Mouse (Mus musculus) lung, embryonic 15.5 days (tissue): ENCODE measurements around the gene Arhgef6. TPM values are rescaled to one million over a fixed set of nuclear protein-coding genes. Genes with fewer than 3 reads are reported as not detected.

Source experiments
- ATAC-seq: fragments of 200-750 bp; cut with Nextera tagmentation; 2 replicates; pipeline ENCODE4 v1.8.0; 2017; ENCODE audit warnings: moderate number of reproducible peaks, borderline replicate concordance; ENCODE audit not compliant: low FRiP score, low TSS enrichment; ENCODE audit errors: extremely low read depth
- H3K27ac ChIP-seq: fragments of 300-500 bp; sonication (generic); 2 replicates; pipeline ENCODE4 v1.5.1; 2015; ENCODE audit warnings: moderate library complexity, mild to moderate bottlenecking, inconsistent platforms
- H3K27me3 ChIP-seq: fragments of 300-500 bp; sonication (generic); 2 replicates; pipeline ENCODE4 v1.6.1; 2015; ENCODE audit warnings: inconsistent platforms
- H3K36me3 ChIP-seq: fragments of 300-500 bp; sonication (generic); 2 replicates; pipeline ENCODE4 v1.6.1; 2015; ENCODE audit warnings: inconsistent platforms
- H3K4me1 ChIP-seq: fragments of 300-500 bp; sonication (generic); 2 replicates; pipeline ENCODE4 v1.6.1; 2015; ENCODE audit warnings: inconsistent platforms
- H3K4me2 ChIP-seq: fragments of 300-500 bp; sonication (generic); 2 replicates; pipeline ENCODE4 v1.6.1; 2015; ENCODE audit warnings: inconsistent platforms, mild to moderate bottlenecking, moderate library complexity
- H3K4me3 ChIP-seq: fragments of 300-500 bp; sonication (generic); 2 replicates; pipeline ENCODE4 v1.5.1; 2015; ENCODE audit warnings: mild to moderate bottlenecking, inconsistent platforms
- H3K9ac ChIP-seq: fragments of 300-500 bp; sonication (generic); 2 replicates; pipeline ENCODE4 v1.6.1; 2015; ENCODE audit warnings: inconsistent platforms
- H3K9me3 ChIP-seq: fragments of 300-500 bp; sonication (generic); 2 replicates; pipeline ENCODE4 v1.6.1; 2016; ENCODE audit warnings: inconsistent platforms
- WGBS: fragments of 180-500 bp; shearing (Covaris S2); methylation state at CpG from one replicate; pipeline ENCODE4 v1.1.7; 2015; 5-methylcytosine and 5-hydroxymethylcytosine counted together
- polyA plus RNA-seq: library from polyadenylated mRNA; unstranded; fragments of >200 nt; fragmentation: Nextera tagmentation; extraction: Ambion mirVana; gene quantifications from 2 replicates; pipeline ENCODE4 v1.2.1, GENCODE M21; 2015

Gene Arhgef6
- polyA plus RNA-seq, 1 experiment from 2014 or later, result 20.6 TPM

- 77% methylated on average over 3 of the region's 3 CpGs for WGBS
- Histone ChIP-seq H3K9ac (no peak overlapping the region), H3K4me3 (no peak overlapping the region), H3K27me3 (no peaks in the 10 kb centered on the region), H3K9me3 (no peaks in the 10 kb centered on the region), H3K36me3 (no peaks in the 10 kb centered on the region), H3K4me2 (no peak overlapping the region), H3K4me1 (no peaks in the 10 kb centered on the region), H3K27ac (no peak overlapping the region)
- no peak for ATAC-seq
Observed at GRCm38 (mm10) chrX:57221881-57222280, 116.6 kb downstream of the Arhgef6 start.

DNA sequence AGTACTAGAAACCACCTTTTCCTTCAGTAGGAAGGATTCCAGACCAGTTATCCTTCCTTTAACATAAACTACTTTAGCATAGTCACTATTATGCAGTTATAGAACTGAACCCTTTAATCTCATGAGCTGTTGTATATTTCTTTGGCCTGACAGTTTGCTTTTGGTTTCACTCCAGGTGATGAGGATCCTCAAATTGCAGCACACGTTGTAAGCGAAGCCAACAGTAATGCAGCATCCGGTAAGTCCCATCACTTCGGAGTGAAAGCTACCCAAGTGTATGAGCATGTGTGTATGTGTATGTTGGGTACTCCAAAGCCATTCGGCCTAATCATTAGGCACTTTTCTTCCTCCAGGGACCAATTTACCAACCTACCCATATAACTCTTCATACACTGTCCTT lies 119.0 kb downstream of the Arhgef6 start:
- Histone ChIP-seq H3K27ac (no peak overlapping the region), H3K9me3 (no peaks in the 10 kb centered on the region), H3K4me1 (no peaks in the 10 kb centered on the region), H3K36me3 (no peaks in the 10 kb centered on the region), H3K27me3 (no peaks in the 10 kb centered on the region), H3K4me2 (no peak overlapping the region), H3K9ac (no peak overlapping the region), H3K4me3 (no peak overlapping the region)
- ATAC-seq, result no peak
- 78% methylated on average over 5 of the region's 5 CpGs for WGBS

- no peaks in the 10 kb centered on the region for H3K27me3 ChIP-seq
- no peak overlapping the region for H3K4me3 ChIP-seq
- H3K4me1 ChIP-seq, result no peaks in the 10 kb centered on the region
- H3K9me3 ChIP-seq, result no peaks in the 10 kb centered on the region
- no peak overlapping the region for H3K9ac ChIP-seq
- no peak for ATAC-seq
- H3K36me3 ChIP-seq, result no peaks in the 10 kb centered on the region
- WGBS, result 38% methylated on average over 5 of the region's 5 CpGs
- H3K4me2 ChIP-seq, result no peak overlapping the region
- H3K27ac ChIP-seq, result no peak overlapping the region
Observed at GRCm38 (mm10) chrX:57216271-57216670, 122.3 kb downstream of the Arhgef6 start.

- no peak for ATAC-seq
- H3K27ac ChIP-seq, result no peak overlapping the region
- 89% methylated on average over 4 of the region's 4 CpGs for WGBS
- H3K4me1 ChIP-seq, result no peaks in the 10 kb centered on the region
- H3K36me3 ChIP-seq, result no peaks in the 10 kb centered on the region
- H3K9me3 ChIP-seq, result no peaks in the 10 kb centered on the region
- H3K27me3 ChIP-seq, result no peaks in the 10 kb centered on the region
- H3K4me3 ChIP-seq, result no peak overlapping the region
- no peak overlapping the region for H3K4me2 ChIP-seq
- no peak overlapping the region for H3K9ac ChIP-seq
Observed at GRCm38 (mm10) chrX:57215495-57215894, 123.0 kb downstream of the Arhgef6 start.

GRCm38 (mm10) chrX:57212862-57213261 lies 125.7 kb downstream of the Arhgef6 start:
- H3K9ac ChIP-seq, result no peak overlapping the region
- WGBS, result 83% methylated on average over 3 of the region's 3 CpGs
- H3K4me2 ChIP-seq, result no peak overlapping the region
- ATAC-seq, result no peak
- no peaks in the 10 kb centered on the region for H3K4me1 ChIP-seq
- H3K27me3 ChIP-seq, result no peaks in the 10 kb centered on the region
- no peak overlapping the region for H3K27ac ChIP-seq
- H3K9me3 ChIP-seq, result no peaks in the 10 kb centered on the region
- H3K4me3 ChIP-seq, result no peak overlapping the region
- H3K36me3 ChIP-seq, result no peaks in the 10 kb centered on the region

DNA sequence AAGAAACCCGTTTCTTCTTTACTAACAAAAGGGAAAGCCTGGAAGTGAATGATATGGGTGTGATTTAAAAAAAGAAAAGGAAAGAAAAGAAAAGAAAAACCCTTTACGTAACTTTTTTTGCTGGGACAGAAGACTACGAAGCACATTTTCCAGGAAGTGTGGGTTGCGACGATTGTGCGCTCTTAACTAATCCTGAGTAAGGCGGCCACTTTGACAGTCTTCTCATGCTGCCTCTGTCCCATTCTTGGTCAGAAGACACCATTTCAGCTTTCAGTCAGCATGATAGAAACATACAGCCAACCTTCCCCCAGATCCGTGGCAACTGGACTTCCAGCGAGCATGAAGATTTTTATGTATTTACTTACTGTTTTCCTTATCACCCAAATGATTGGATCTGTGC lies 126.7 kb downstream of the Arhgef6 start, which contains the start of gene Cd40lg:
Gene Cd40lg (plus strand): TSS at position 268 of the 400 bp plus-strand sequence.
- H3K9me3 ChIP-seq, result no peaks in the 10 kb centered on the region
- H3K27ac ChIP-seq, result no peak within 1 kb of the TSS
- WGBS, result 85% methylated on average over 9 of the region's 9 CpGs
- ATAC-seq, result no peak
- no peaks in the 10 kb centered on the region for H3K27me3 ChIP-seq
- H3K4me3 ChIP-seq, result no peak within 1 kb of the TSS
- H3K36me3 ChIP-seq, result no peaks in the 10 kb centered on the region
- no peaks in the 10 kb centered on the region for H3K4me1 ChIP-seq
- H3K4me2 ChIP-seq, result no peak within 1 kb of the TSS
- no peak within 1 kb of the TSS for H3K9ac ChIP-seq

DNA sequence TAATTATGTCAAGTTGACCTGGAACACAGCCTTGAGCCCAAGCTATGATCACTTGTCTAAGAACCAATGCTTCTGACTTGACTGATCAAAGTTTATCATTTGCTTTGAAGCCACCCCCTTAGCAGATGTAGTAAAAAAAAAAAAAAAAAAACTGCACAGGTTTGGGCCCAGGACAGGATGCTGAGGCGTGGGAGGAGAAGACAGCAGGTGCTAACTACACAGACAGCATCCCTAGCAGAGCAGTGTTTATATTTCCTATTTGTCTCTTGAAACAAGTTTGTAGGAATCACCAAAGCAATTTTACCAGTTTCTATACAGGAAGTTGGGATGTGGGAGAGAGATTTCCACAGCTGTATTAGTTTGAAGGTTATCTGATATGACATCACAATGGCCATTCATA lies 127.9 kb downstream of the Arhgef6 start:
- WGBS, result 63% methylated on average over 1 of the region's 1 CpGs
- H3K9me3 ChIP-seq, result no peaks in the 10 kb centered on the region
- no peak overlapping the region for H3K9ac ChIP-seq
- no peak overlapping the region for H3K4me2 ChIP-seq
- H3K4me1 ChIP-seq, result no peaks in the 10 kb centered on the region
- no peaks in the 10 kb centered on the region for H3K27me3 ChIP-seq
- H3K36me3 ChIP-seq, result no peaks in the 10 kb centered on the region
- ATAC-seq, result no peak
- no peak overlapping the region for H3K4me3 ChIP-seq
- no peak overlapping the region for H3K27ac ChIP-seq

GRCm38 (mm10) chrX:57200397-57200796 lies 138.1 kb downstream of the Arhgef6 start:
- Histone ChIP-seq H3K4me2 (no peak overlapping the region), H3K27ac (no peak overlapping the region), H3K9me3 (no peaks in the 10 kb centered on the region), H3K4me1 (no peaks in the 10 kb centered on the region), H3K27me3 (no peaks in the 10 kb centered on the region), H3K36me3 (no peaks in the 10 kb centered on the region), H3K9ac (no peak overlapping the region), H3K4me3 (no peak overlapping the region)
- ATAC-seq, result no peak
- WGBS, result 55% methylated on average over 2 of the region's 2 CpGs

DNA sequence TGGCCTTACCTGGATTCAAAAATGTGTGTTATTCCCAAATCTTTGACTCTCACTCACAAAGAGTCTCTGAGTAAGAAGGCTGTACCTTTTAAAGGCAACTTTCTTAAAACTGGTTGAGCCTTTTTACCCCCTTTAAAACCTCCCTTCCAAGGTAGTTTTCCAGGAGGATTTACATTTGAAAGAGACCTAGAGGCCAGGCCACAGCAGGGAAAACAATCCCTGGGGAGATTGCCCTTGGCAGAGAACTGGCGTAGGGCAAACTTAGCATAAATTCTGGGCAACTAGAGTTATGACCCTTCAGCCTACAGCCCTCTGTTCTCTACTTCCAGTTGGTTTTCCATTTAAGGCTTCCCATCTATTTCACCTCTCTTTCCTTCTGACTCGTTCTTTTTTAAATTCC lies 140.5 kb downstream of the Arhgef6 start:
- Histone ChIP-seq H3K4me1 (no peaks in the 10 kb centered on the region), H3K9ac (no peak overlapping the region), H3K27me3 (no peaks in the 10 kb centered on the region), H3K9me3 (no peaks in the 10 kb centered on the region), H3K27ac (no peak overlapping the region), H3K4me3 (no peak overlapping the region), H3K4me2 (no peak overlapping the region), H3K36me3 (no peaks in the 10 kb centered on the region)
- 46% methylated on average over 2 of the region's 2 CpGs for WGBS
- no peak for ATAC-seq

- H3K4me3 ChIP-seq, result no peak overlapping the region
- no peak for ATAC-seq
- no peak overlapping the region for H3K9ac ChIP-seq
- H3K9me3 ChIP-seq, result no peaks in the 10 kb centered on the region
- no peaks in the 10 kb centered on the region for H3K27me3 ChIP-seq
- no peaks in the 10 kb centered on the region for H3K36me3 ChIP-seq
- H3K27ac ChIP-seq, result no peak overlapping the region
- no peaks in the 10 kb centered on the region for H3K4me1 ChIP-seq
- 79% methylated on average over 9 of the region's 9 CpGs for WGBS
- H3K4me2 ChIP-seq, result no peak overlapping the region
Observed at GRCm38 (mm10) chrX:57196319-57196718, 142.2 kb downstream of the Arhgef6 start.

- Histone ChIP-seq H3K36me3 (no peaks in the 10 kb centered on the region), H3K4me2 (no peak overlapping the region), H3K9me3 (no peaks in the 10 kb centered on the region), H3K4me3 (no peak overlapping the region), H3K27ac (no peak overlapping the region), H3K27me3 (no peaks in the 10 kb centered on the region), H3K9ac (no peak overlapping the region), H3K4me1 (no peaks in the 10 kb centered on the region)
- no peak for ATAC-seq
- 63% methylated on average over 5 of the region's 5 CpGs for WGBS
Observed at GRCm38 (mm10) chrX:57189335-57189734, 149.2 kb downstream of the Arhgef6 start.

DNA sequence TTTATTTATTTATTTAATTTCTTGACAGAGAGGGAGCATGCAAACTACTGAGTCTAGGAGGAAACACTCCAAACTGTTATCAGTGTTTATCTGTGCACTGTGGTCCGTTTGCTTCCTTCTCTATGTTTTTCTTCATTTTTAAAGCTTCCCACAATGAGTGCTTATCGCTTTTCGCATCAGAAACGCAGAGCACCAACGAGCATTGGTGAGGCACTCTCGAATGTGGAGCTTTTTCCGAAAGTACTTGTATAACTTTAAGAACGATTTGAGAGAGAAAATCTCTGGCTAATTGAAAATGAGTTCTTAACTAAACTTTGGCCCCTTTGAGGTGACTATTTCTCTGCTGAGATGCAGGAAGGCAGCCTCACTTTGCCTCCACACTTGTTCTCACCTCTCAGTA lies 151.2 kb downstream of the Arhgef6 start:
- no peak for ATAC-seq
- Histone ChIP-seq H3K27me3 (no peaks in the 10 kb centered on the region), H3K4me1 (no peaks in the 10 kb centered on the region), H3K9me3 (no peaks in the 10 kb centered on the region), H3K36me3 (no peaks in the 10 kb centered on the region), H3K27ac (no peak overlapping the region), H3K4me3 (no peak overlapping the region), H3K4me2 (no peak overlapping the region), H3K9ac (no peak overlapping the region)
- 74% methylated on average over 8 of the region's 8 CpGs for WGBS

- H3K27ac ChIP-seq, result no peak overlapping the region
- H3K4me2 ChIP-seq, result no peak overlapping the region
- H3K4me3 ChIP-seq, result no peak overlapping the region
- ATAC-seq, result no peak
- no peaks in the 10 kb centered on the region for H3K9me3 ChIP-seq
- H3K36me3 ChIP-seq, result no peaks in the 10 kb centered on the region
- no peaks in the 10 kb centered on the region for H3K27me3 ChIP-seq
- H3K4me1 ChIP-seq, result no peaks in the 10 kb centered on the region
- H3K9ac ChIP-seq, result no peak overlapping the region
- WGBS, result 82% methylated on average over 3 of the region's 3 CpGs
Observed at GRCm38 (mm10) chrX:57183359-57183758, 155.2 kb downstream of the Arhgef6 start.
